Mouse (Mus musculus): ENCODE measurements at regions not wholly inside any gene's neighbourhood (a gene's known extent, or its start where the extent isn't known, plus 50 kb on each side); places are given as distances from the start of the nearest gene placed in this dataset.

GRCm38 (mm10) chr14:62173835-62174530 lies 118.4 kb upstream of the Rnaseh2b start:
- Histone ChIP-seq H3K27ac (ENCODE audit: low read depth, low read length) (peak overlapping the region; percentile 24; the same call in 1 of the 2 replicates), H3K36me3 (ENCODE audit: control insufficient read depth, insufficient read depth, low read length) (no peaks in the 10 kb centered on the region), H3K9ac (ENCODE audit: low read length) (no peak overlapping the region), H3K9me3 (replicated peaks; ENCODE audit: control insufficient read depth, low read length) (no peaks in the 10 kb centered on the region), H3K4me2 (ENCODE audit: low read length) (peak overlapping the region; percentile 16), H3K4me3 (ENCODE audit: low read depth, low read length) (no peak overlapping the region), H3K27me3 (replicated peaks; ENCODE audit: control insufficient read depth, insufficient read depth, low read length) (no peaks in the 10 kb centered on the region), H3K4me1 (ENCODE audit: control insufficient read depth, insufficient read depth, low read length) (peaks cover 26% of the 10 kb centered on the region)
- peak; percentile 91 for DNase-seq (ENCODE audit: low spot score)
- 35% methylated on average over 16 of the region's 16 CpGs for WGBS
- ATAC-seq, result peak; percentile 85

- Histone ChIP-seq H3K4me1 (ENCODE audit: control insufficient read depth, insufficient read depth, low read length) (peaks cover 26% of the 10 kb centered on the region), H3K27me3 (replicated peaks; ENCODE audit: control insufficient read depth, insufficient read depth, low read length) (no peaks in the 10 kb centered on the region), H3K36me3 (ENCODE audit: control insufficient read depth, insufficient read depth, low read length) (no peaks in the 10 kb centered on the region), H3K4me2 (ENCODE audit: low read length) (no peak overlapping the region), H3K4me3 (ENCODE audit: low read depth, low read length) (no peak overlapping the region), H3K9me3 (replicated peaks; ENCODE audit: control insufficient read depth, low read length) (no peaks in the 10 kb centered on the region), H3K27ac (ENCODE audit: low read depth, low read length) (no peak overlapping the region), H3K9ac (ENCODE audit: low read length) (no peak overlapping the region)
- DNase-seq (ENCODE audit: low spot score), result no peak
- 59% methylated on average over 12 of the region's 12 CpGs for WGBS
- no peak for ATAC-seq
Measured at GRCm38 (mm10) chr14:62175384-62176048, 116.9 kb upstream of the Rnaseh2b start.

- Histone ChIP-seq H3K4me3 (ENCODE audit: low read depth, low read length) (no peak overlapping the region), H3K27ac (ENCODE audit: low read depth, low read length) (no peak overlapping the region), H3K4me1 (ENCODE audit: control insufficient read depth, insufficient read depth, low read length) (peaks cover 23% of the 10 kb centered on the region), H3K27me3 (replicated peaks; ENCODE audit: control insufficient read depth, insufficient read depth, low read length) (no peaks in the 10 kb centered on the region), H3K9ac (ENCODE audit: low read length) (no peak overlapping the region), H3K9me3 (replicated peaks; ENCODE audit: control insufficient read depth, low read length) (no peaks in the 10 kb centered on the region), H3K4me2 (ENCODE audit: low read length) (no peak overlapping the region), H3K36me3 (ENCODE audit: control insufficient read depth, insufficient read depth, low read length) (no peaks in the 10 kb centered on the region)
- ATAC-seq (no peak), DNase-seq (ENCODE audit: low spot score) (no peak)
- WGBS, result 96% methylated on average over 5 of the region's 5 CpGs
Measured at GRCm38 (mm10) chr14:62177509-62177908, 114.9 kb upstream of the Rnaseh2b start.

- peak; percentile 37 for DNase-seq (ENCODE audit: low spot score)
- H3K9me3 ChIP-seq (replicated peaks; ENCODE audit: control insufficient read depth, low read length), result no peaks in the 10 kb centered on the region
- 75% methylated on average over 11 of the region's 11 CpGs for WGBS
- ATAC-seq, result no peak
- no peaks in the 10 kb centered on the region for H3K36me3 ChIP-seq (ENCODE audit: control insufficient read depth, insufficient read depth, low read length)
- no peak overlapping the region for H3K4me2 ChIP-seq (ENCODE audit: low read length)
- H3K27ac ChIP-seq (ENCODE audit: low read depth, low read length), result no peak overlapping the region
- H3K27me3 ChIP-seq (replicated peaks; ENCODE audit: control insufficient read depth, insufficient read depth, low read length), result 0 out of 2 replicates have a peak, but pooled peaks cover 5% of the 10 kb centered on the region
- no peak overlapping the region for H3K9ac ChIP-seq (ENCODE audit: low read length)
- H3K4me1 ChIP-seq (ENCODE audit: control insufficient read depth, insufficient read depth, low read length), result no peaks in the 10 kb centered on the region
- no peak overlapping the region for H3K4me3 ChIP-seq (ENCODE audit: low read depth, low read length)
Measured at GRCm38 (mm10) chr14:62187360-62187759, 105.0 kb upstream of the Rnaseh2b start.

GRCm38 (mm10) chr14:62188147-62188885 lies 104.1 kb upstream of the Rnaseh2b start:
- 81% methylated on average over 7 of the region's 7 CpGs for WGBS
- H3K9ac ChIP-seq (ENCODE audit: low read length), result no peak overlapping the region
- H3K4me3 ChIP-seq (ENCODE audit: low read depth, low read length), result no peak overlapping the region
- ATAC-seq (no peak), DNase-seq (ENCODE audit: low spot score) (no peak)
- H3K27me3 ChIP-seq (replicated peaks; ENCODE audit: control insufficient read depth, insufficient read depth, low read length), result 0 out of 2 replicates have a peak, but pooled peaks cover 5% of the 10 kb centered on the region
- H3K36me3 ChIP-seq (ENCODE audit: control insufficient read depth, insufficient read depth, low read length), result no peaks in the 10 kb centered on the region
- H3K27ac ChIP-seq (ENCODE audit: low read depth, low read length), result no peak overlapping the region
- H3K9me3 ChIP-seq (replicated peaks; ENCODE audit: control insufficient read depth, low read length), result no peaks in the 10 kb centered on the region
- no peak overlapping the region for H3K4me2 ChIP-seq (ENCODE audit: low read length)
- H3K4me1 ChIP-seq (ENCODE audit: control insufficient read depth, insufficient read depth, low read length), result no peaks in the 10 kb centered on the region

GRCm38 (mm10) chr14:62191624-62192023 lies 100.8 kb upstream of the Rnaseh2b start:
- no peaks in the 10 kb centered on the region for H3K4me1 ChIP-seq (ENCODE audit: control insufficient read depth, insufficient read depth, low read length)
- WGBS, result 91% methylated on average over 2 of the region's 2 CpGs
- DNase-seq (ENCODE audit: low spot score) (no peak), ATAC-seq (no peak)
- H3K9ac ChIP-seq (ENCODE audit: low read length), result no peak overlapping the region
- no peaks in the 10 kb centered on the region for H3K36me3 ChIP-seq (ENCODE audit: control insufficient read depth, insufficient read depth, low read length)
- no peak overlapping the region for H3K27ac ChIP-seq (ENCODE audit: low read depth, low read length)
- H3K4me3 ChIP-seq (ENCODE audit: low read depth, low read length), result no peak overlapping the region
- 0 out of 2 replicates have a peak, but pooled peaks cover 5% of the 10 kb centered on the region for H3K27me3 ChIP-seq (replicated peaks; ENCODE audit: control insufficient read depth, insufficient read depth, low read length)
- no peak overlapping the region for H3K4me2 ChIP-seq (ENCODE audit: low read length)
- H3K9me3 ChIP-seq (replicated peaks; ENCODE audit: control insufficient read depth, low read length), result no peaks in the 10 kb centered on the region

GRCm38 (mm10) chr14:62192814-62193213 lies 99.6 kb upstream of the Rnaseh2b start:
- Histone ChIP-seq H3K36me3 (ENCODE audit: control insufficient read depth, insufficient read depth, low read length) (no peaks in the 10 kb centered on the region), H3K9me3 (replicated peaks; ENCODE audit: control insufficient read depth, low read length) (no peaks in the 10 kb centered on the region), H3K4me3 (ENCODE audit: low read depth, low read length) (no peak overlapping the region), H3K27me3 (replicated peaks; ENCODE audit: control insufficient read depth, insufficient read depth, low read length) (0 out of 2 replicates have a peak, but pooled peaks cover 5% of the 10 kb centered on the region), H3K4me1 (ENCODE audit: control insufficient read depth, insufficient read depth, low read length) (peaks cover 5% of the 10 kb centered on the region; the same call in 1 of the 2 replicates), H3K27ac (ENCODE audit: low read depth, low read length) (no peak overlapping the region), H3K9ac (ENCODE audit: low read length) (no peak overlapping the region), H3K4me2 (ENCODE audit: low read length) (no peak overlapping the region)
- ATAC-seq, result no peak
- 50% methylated on average over 8 of the region's 8 CpGs for WGBS
- no peak for DNase-seq (ENCODE audit: low spot score)

GRCm38 (mm10) chr14:62193371-62193770 lies 99.0 kb upstream of the Rnaseh2b start:
- ATAC-seq, result no peak
- H3K36me3 ChIP-seq (ENCODE audit: control insufficient read depth, insufficient read depth, low read length), result no peaks in the 10 kb centered on the region
- peaks cover 5% of the 10 kb centered on the region; the same call in 1 of the 2 replicates for H3K4me1 ChIP-seq (ENCODE audit: control insufficient read depth, insufficient read depth, low read length)
- no peak for DNase-seq (ENCODE audit: low spot score)
- 42% methylated on average over 4 of the region's 4 CpGs for WGBS
- no peak overlapping the region for H3K27ac ChIP-seq (ENCODE audit: low read depth, low read length)
- H3K27me3 ChIP-seq (replicated peaks; ENCODE audit: control insufficient read depth, insufficient read depth, low read length), result 0 out of 2 replicates have a peak, but pooled peaks cover 5% of the 10 kb centered on the region
- H3K9ac ChIP-seq (ENCODE audit: low read length), result no peak overlapping the region
- H3K4me2 ChIP-seq (ENCODE audit: low read length), result no peak overlapping the region
- H3K4me3 ChIP-seq (ENCODE audit: low read depth, low read length), result no peak overlapping the region
- H3K9me3 ChIP-seq (replicated peaks; ENCODE audit: control insufficient read depth, low read length), result no peaks in the 10 kb centered on the region
